8 mouse cellular contexts compared by ENCODE assay signal in the genomic region with DNA sequence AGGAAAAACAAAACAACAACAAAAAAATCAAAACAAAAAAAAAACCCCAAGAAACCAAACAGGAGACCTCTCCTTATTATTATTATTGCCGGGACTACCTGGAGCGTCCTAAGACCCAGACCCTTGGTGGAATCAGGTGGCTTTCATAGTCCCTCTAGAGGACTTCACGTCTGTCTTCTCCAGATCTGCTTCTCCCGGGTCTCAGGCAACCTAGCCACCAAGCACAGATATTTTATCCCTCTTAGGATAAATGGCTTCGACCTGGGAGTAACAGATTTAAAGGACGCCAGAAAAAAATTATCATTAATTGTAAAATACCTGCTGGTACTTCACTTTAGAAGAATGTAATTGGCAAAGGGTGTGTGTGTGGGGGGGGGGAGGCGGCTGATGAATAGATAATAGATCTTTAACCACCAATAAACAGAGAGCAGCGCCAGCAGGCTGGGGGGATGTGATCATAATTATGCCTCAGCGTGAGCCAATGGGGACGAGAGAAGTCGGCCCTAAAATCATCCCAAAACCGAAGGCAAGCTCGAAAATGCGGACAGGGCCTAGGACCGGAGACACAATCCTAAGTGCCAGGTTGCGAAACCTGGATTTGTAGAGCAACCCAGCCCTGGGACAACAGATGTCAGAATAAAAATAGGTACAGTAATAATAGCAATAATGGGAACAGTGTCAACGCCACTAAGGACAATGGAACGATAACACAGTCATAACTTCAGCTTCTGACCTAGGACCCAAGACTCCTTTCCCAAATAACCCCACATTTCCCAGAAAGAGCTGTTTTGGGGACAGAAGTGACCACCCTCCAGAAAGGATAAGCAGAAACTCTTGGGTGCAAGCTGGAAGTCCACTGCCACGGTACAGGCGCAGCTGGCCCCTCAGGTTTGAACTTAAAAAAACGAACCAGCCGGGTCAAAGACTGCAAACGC. TPM values are rescaled to one million over a fixed set of nuclear protein-coding genes. Genes with fewer than 3 reads are reported as not detected.
A peak's percentile ranks its signal among the peaks of the same experiment; 100 is the strongest.
DNase-seq lines count a peak whose midpoint lies in the region; ATAC-seq lines count a peak whose summit lies in the region.

No protein-coding gene starts in this region.

- ATAC-seq in liver, embryonic 15.5 days (ENCODE audit: insufficient read depth) = no peak
- no peak for ATAC-seq in liver, embryonic 12.5 days
- ATAC-seq in cerebellum, adult (ENCODE audit: insufficient number of reproducible peaks, low FRiP score, low TSS enrichment) = no peak

- no peak overlapping the region for H3K4me2 ChIP-seq in liver, embryonic 15.5 days
- no peak overlapping the region for H3K4me2 ChIP-seq in liver, embryonic 12.5 days

- no peaks in the 10 kb centered on the region for H3K4me1 ChIP-seq in liver, embryonic 15.5 days (replicated peaks)
- peaks cover 7% of the 10 kb centered on the region for H3K4me1 ChIP-seq in liver, embryonic 12.5 days
- H3K4me1 ChIP-seq in embryonic facial prominence, embryonic 10.5 days = peaks cover 38% of the 10 kb centered on the region
- H3K4me1 ChIP-seq in midbrain, embryonic 10.5 days = peaks cover 40% of the 10 kb centered on the region

- peak; percentile 82 for DNase-seq in embryonic facial prominence, embryonic 10.5 days (ENCODE audit: low spot score)
- peak; percentile 60 for DNase-seq in kidney, adult 18-20 months
- peak; percentile 62 for DNase-seq in midbrain, embryonic 10.5 days (ENCODE audit: low spot score)
- no peak for DNase-seq in adrenal gland, postnatal 36 days
- DNase-seq in frontal cortex, postnatal 25 days (ENCODE audit: low spot score in 2 of 2) = no peak

- H3K4me3 ChIP-seq in liver, embryonic 15.5 days (replicated peaks) = 0 out of 2 replicates have a peak overlapping the region, but pooled peaks have one; percentile 2
- H3K4me3 ChIP-seq in liver, embryonic 12.5 days = no peak overlapping the region; the same call in 1 of the 2 replicates
- H3K4me3 ChIP-seq in embryonic facial prominence, embryonic 10.5 days = peak overlapping the region; percentile 68
- H3K4me3 ChIP-seq in midbrain, embryonic 10.5 days = peak overlapping the region; percentile 63

- 4% methylated on average over 23 of the region's 23 CpGs for WGBS in liver, embryonic 15.5 days (ENCODE audit: insufficient replicate concordance)
- WGBS in liver, embryonic 12.5 days (ENCODE audit: insufficient replicate concordance) = 3% methylated on average over 23 of the region's 23 CpGs
- WGBS in embryonic facial prominence, embryonic 10.5 days = 2% methylated on average over 23 of the region's 23 CpGs
- WGBS in midbrain, embryonic 10.5 days = 2% methylated on average over 23 of the region's 23 CpGs

- no peak overlapping the region for H3K9ac ChIP-seq in liver, embryonic 15.5 days
- no peak overlapping the region for H3K9ac ChIP-seq in liver, embryonic 12.5 days

- peaks cover 100% of the 10 kb centered on the region for H3K27me3 ChIP-seq in liver, embryonic 15.5 days
- peaks cover 100% of the 10 kb centered on the region for H3K27me3 ChIP-seq in liver, embryonic 12.5 days (replicated peaks)
- H3K27me3 ChIP-seq in embryonic facial prominence, embryonic 10.5 days (replicated peaks; ENCODE audit: low read depth, poor library complexity, severe bottlenecking) = peaks cover 100% of the 10 kb centered on the region
- peaks cover 100% of the 10 kb centered on the region for H3K27me3 ChIP-seq in midbrain, embryonic 10.5 days (ENCODE audit: low read depth, poor library complexity, severe bottlenecking)

- H3K27ac ChIP-seq in liver, embryonic 15.5 days (replicated peaks) = no peak overlapping the region
- H3K27ac ChIP-seq in liver, embryonic 12.5 days = no peak overlapping the region
- H3K27ac ChIP-seq in embryonic facial prominence, embryonic 10.5 days (replicated peaks) = peak overlapping the region; percentile 84
- peak overlapping the region; percentile 80 for H3K27ac ChIP-seq in midbrain, embryonic 10.5 days (replicated peaks)

- H3K9me3 ChIP-seq in liver, embryonic 15.5 days (replicated peaks) = no peaks in the 10 kb centered on the region
- no peaks in the 10 kb centered on the region for H3K9me3 ChIP-seq in liver, embryonic 12.5 days (replicated peaks)
- H3K9me3 ChIP-seq in embryonic facial prominence, embryonic 10.5 days = no peaks in the 10 kb centered on the region
- no peaks in the 10 kb centered on the region for H3K9me3 ChIP-seq in midbrain, embryonic 10.5 days (replicated peaks)

- no peaks in the 10 kb centered on the region for H3K36me3 ChIP-seq in liver, embryonic 15.5 days (replicated peaks)
- H3K36me3 ChIP-seq in liver, embryonic 12.5 days = no peaks in the 10 kb centered on the region
- H3K36me3 ChIP-seq in embryonic facial prominence, embryonic 10.5 days (replicated peaks) = no peaks in the 10 kb centered on the region
- no peaks in the 10 kb centered on the region for H3K36me3 ChIP-seq in midbrain, embryonic 10.5 days

RNA-seq across cellular contexts. Expression of gene Emx2, which starts 0.9 kb away (rescaled TPM):
- 0.07 TPM in 1 of 2 replicates, not detected in the other for polyA plus RNA-seq in liver, embryonic 15.5 days (2015; fragmentation: Nextera tagmentation; extraction: Ambion mirVana)
- polyA plus RNA-seq in liver, embryonic 12.5 days (2016; fragmentation: Nextera tagmentation; extraction: Ambion mirVana) = 0.05 and 0.11 TPM in 2 replicates
- 8.0 and 12.1 TPM in 2 replicates for polyA plus RNA-seq in embryonic facial prominence, embryonic 10.5 days (2016; fragmentation: Nextera tagmentation; extraction: Ambion mirVana)
- 8.7 and 9.2 TPM in 2 replicates for polyA plus RNA-seq in midbrain, embryonic 10.5 days (2016; fragmentation: Nextera tagmentation; extraction: Ambion mirVana)
- total RNA-seq in adrenal gland, postnatal 36 days (2021) = under 1 TPM; 0.26 TPM

Comparison
In these comparisons a context has a peak if more than half of its experiments do, and no peak if none do; other contexts are left out.
1. H3K27ac ChIP-seq: peak in embryonic facial prominence, embryonic 10.5 days (single experiment) and midbrain, embryonic 10.5 days (single experiment); none in liver, embryonic 15.5 days (single experiment) and liver, embryonic 12.5 days (single experiment).
2. DNase-seq: peak in embryonic facial prominence, embryonic 10.5 days (single experiment), kidney, adult 18-20 months (single experiment) and midbrain, embryonic 10.5 days (single experiment); none in adrenal gland, postnatal 36 days (0 of 2) and frontal cortex, postnatal 25 days (0 of 2).